Mouse (Mus musculus) hindbrain, embryonic 10.5 days (tissue): ENCODE measurements at regions not wholly inside any gene's neighbourhood (a gene's known extent, or its start where the extent isn't known, plus 50 kb on each side); places are given as distances from the start of the nearest gene placed in this dataset.

Experiments
- DNase-seq: peaks from one replicate; pipeline ENCODE4 v3.0.0-alpha.2; 2017; ENCODE audit warnings: low spot score
- H3K27ac ChIP-seq: fragments of 300-500 bp; sonication (generic); 2 replicates; pipeline ENCODE4 v1.5.1; 2016; ENCODE audit warnings: mild to moderate bottlenecking, moderate library complexity
- H3K27me3 ChIP-seq: fragments of 300-500 bp; sonication (generic); 2 replicates; pipeline ENCODE4 v1.6.1; 2016; ENCODE audit warnings: mild to moderate bottlenecking; ENCODE audit not compliant: poor library complexity, insufficient read depth, severe bottlenecking
- H3K36me3 ChIP-seq: fragments of 300-500 bp; sonication (generic); 2 replicates; pipeline ENCODE4 v1.6.1; 2016; ENCODE audit warnings: mild to moderate bottlenecking, moderate library complexity
- H3K4me1 ChIP-seq: fragments of 300-500 bp; sonication (generic); replicated peaks from 2 replicates; pipeline ENCODE4 v1.6.1; 2016; ENCODE audit warnings: mild to moderate bottlenecking
- H3K4me3 ChIP-seq: fragments of 300-500 bp; sonication (generic); 2 replicates; pipeline ENCODE4 v1.5.1; 2016; ENCODE audit warnings: mild to moderate bottlenecking, moderate library complexity
- H3K9me3 ChIP-seq: fragments of 300-500 bp; sonication (generic); 2 replicates; pipeline ENCODE4 v1.6.1; 2016; ENCODE audit warnings: mild to moderate bottlenecking, moderate library complexity
- WGBS: fragments of 180-500 bp; shearing (Covaris S2); methylation state at CpG from one replicate; pipeline ENCODE4 v1.1.7; 2016; 5-methylcytosine and 5-hydroxymethylcytosine counted together

- DNase-seq = no peak
- WGBS = 85% methylated on average over 3 of the region's 3 CpGs
Measured at GRCm38 (mm10) chr12:16137801-16138200, 321.1 kb upstream of the Trib2 start.

GRCm38 (mm10) chr12:16136214-16136671 is 319.5 kb upstream of the Trib2 start:
- Histone ChIP-seq H3K27ac (no peak overlapping the region), H3K4me1 (peaks cover 12% of the 10 kb centered on the region), H3K9me3 (no peaks in the 10 kb centered on the region), H3K27me3 (no peaks in the 10 kb centered on the region), H3K36me3 (no peaks in the 10 kb centered on the region), H3K4me3 (no peak overlapping the region)
- WGBS = 12% methylated on average over 5 of the region's 5 CpGs
- no peak for DNase-seq

More at GRCm38 (mm10) chr12:16137801-16138200, 321.1 kb upstream of the Trib2 start:
- H3K4me1 ChIP-seq = peaks cover 12% of the 10 kb centered on the region
- no peaks in the 10 kb centered on the region for H3K9me3 ChIP-seq
- H3K27ac ChIP-seq = no peak overlapping the region
- H3K4me3 ChIP-seq = no peak overlapping the region
- H3K36me3 ChIP-seq = no peaks in the 10 kb centered on the region
- H3K27me3 ChIP-seq = no peaks in the 10 kb centered on the region

DNA sequence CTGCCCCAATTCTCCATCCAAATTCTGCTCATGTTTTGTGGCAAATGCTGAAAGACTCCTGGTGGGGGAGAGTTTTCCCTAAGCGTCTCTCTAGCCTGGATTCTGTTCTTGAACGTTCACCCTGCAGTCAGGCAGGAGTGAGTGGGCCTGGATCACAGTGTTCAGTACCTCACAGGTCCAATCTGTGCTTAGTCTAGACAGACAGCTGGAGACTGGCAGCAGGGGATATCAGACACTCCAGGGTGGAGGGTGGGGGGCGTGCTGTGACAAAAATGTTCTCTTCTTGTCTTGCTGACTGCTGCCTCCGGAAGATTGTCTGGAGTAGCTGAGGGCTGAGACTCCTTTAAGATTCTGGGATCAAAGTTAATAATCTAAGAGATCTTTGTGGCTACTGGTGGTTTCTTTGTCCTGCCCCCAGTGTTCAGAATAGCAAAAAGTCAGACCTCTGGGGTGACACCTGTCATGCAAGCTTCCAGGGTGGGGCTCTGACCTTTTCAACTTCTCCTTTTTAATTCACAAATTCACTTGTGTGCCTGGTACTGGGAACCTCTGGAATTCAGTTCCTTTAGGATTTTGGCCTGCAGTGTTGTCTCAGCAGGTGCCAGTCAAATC is 319.0 kb upstream of the Trib2 start:
- no peak for DNase-seq
- H3K36me3 ChIP-seq = no peaks in the 10 kb centered on the region
- WGBS = 31% methylated on average over 4 of the region's 4 CpGs

DNA sequence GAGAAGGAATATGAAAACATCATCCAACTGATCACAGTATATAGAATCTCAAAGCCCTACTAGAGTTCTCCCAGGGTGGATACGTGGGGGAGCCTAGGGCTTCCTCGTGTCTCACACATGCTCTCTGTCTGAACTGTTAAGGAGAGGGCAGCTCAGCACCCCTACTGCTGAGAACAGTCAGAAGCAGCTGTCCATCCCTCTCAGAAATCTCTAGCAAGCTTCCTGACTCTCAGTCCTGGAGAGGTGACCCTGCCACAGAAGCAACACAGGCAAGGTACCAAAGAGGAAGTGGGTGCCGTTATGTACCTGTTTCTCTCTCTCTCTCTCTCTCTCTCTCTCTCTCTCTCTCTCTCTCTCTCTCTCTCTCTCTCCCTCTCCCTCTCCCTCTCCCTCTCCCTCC is 317.7 kb upstream of the Trib2 start:
- no peak for DNase-seq

More for the DNA sequence above, 319.0 kb upstream of the Trib2 start:
- Histone ChIP-seq H3K27ac (no peak overlapping the region), H3K27me3 (no peaks in the 10 kb centered on the region), H3K4me3 (no peak overlapping the region), H3K9me3 (no peaks in the 10 kb centered on the region), H3K4me1 (peaks cover 12% of the 10 kb centered on the region)

DNA sequence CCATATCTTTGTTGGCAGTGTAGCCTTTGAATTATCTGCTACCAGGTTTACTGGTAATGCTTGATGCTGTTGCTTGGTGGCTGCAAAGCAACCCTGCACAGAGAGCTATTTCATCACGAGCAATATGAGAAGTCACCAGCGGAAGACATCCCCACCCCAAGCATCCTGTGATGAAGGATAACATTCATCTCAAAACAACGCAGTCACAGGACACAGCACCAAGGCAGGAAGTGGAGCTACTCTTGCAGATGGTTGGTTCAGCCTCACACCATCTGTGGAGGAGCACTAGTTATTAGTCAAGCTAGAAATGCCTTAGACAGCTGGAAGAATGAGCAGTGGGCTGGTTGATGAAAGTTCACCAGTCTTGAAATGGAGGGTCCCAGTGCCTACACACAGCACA is 316.5 kb upstream of the Trib2 start:
- WGBS = 82% methylated on average over 3 of the region's 3 CpGs
- no peaks in the 10 kb centered on the region for H3K36me3 ChIP-seq
- no peak for DNase-seq
- no peaks in the 10 kb centered on the region for H3K27me3 ChIP-seq
- no peaks in the 10 kb centered on the region for H3K9me3 ChIP-seq
- no peak overlapping the region for H3K27ac ChIP-seq
- H3K4me1 ChIP-seq = peaks cover 12% of the 10 kb centered on the region
- H3K4me3 ChIP-seq = no peak overlapping the region

More for the DNA sequence above, 317.7 kb upstream of the Trib2 start:
- H3K27me3 ChIP-seq = no peaks in the 10 kb centered on the region
- H3K4me1 ChIP-seq = peaks cover 12% of the 10 kb centered on the region
- no peaks in the 10 kb centered on the region for H3K36me3 ChIP-seq
- H3K27ac ChIP-seq = no peak overlapping the region
- WGBS = 86% methylated on average over 3 of the region's 3 CpGs
- H3K4me3 ChIP-seq = no peak overlapping the region
- H3K9me3 ChIP-seq = no peaks in the 10 kb centered on the region

- Histone ChIP-seq H3K9me3 (no peaks in the 10 kb centered on the region), H3K4me1 (peaks cover 12% of the 10 kb centered on the region), H3K4me3 (no peak overlapping the region), H3K36me3 (no peaks in the 10 kb centered on the region), H3K27ac (no peak overlapping the region), H3K27me3 (no peaks in the 10 kb centered on the region)
- DNase-seq = no peak
- WGBS = 53% methylated on average over 1 of the region's 1 CpGs
Measured at GRCm38 (mm10) chr12:16131740-16132077, 315.0 kb upstream of the Trib2 start.

DNA sequence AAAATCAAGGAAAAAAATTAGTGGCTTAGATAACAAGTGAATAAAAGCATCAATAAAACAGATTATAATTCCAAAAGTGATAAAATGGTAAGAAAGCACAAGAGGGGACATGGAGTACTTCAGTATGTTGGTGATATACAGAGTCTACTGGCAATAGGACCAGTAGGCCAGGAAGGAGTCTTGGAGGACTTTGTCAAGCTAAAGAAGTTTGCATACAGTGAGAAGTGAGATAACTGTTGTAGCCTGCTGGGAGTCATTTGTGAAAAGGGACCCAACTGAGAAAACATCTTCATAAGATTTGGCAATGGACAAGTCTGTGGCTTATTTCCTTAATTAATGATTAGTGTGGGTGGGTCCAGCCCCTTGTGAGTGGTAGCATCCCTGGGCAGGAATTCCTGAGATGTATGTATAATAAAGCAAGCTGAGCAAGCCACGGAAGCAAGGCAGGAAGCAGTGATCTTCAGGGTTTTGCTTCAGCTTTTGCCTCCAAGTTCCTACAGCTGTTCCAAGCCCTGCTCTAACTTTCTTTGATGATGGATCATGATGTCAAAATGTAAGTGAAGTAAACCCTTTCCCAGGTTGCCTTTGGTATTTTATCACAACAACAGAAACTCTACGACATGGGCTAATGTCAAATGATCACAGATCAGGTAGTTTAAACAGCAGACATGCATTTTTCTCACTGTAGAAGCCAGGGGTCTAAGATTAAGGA is 314.5 kb upstream of the Trib2 start:
- WGBS = 65% methylated on average over 2 of the region's 2 CpGs
- DNase-seq = no peak
- Histone ChIP-seq H3K27ac (no peak overlapping the region), H3K27me3 (no peaks in the 10 kb centered on the region), H3K36me3 (no peaks in the 10 kb centered on the region), H3K9me3 (no peaks in the 10 kb centered on the region), H3K4me1 (peaks cover 7% of the 10 kb centered on the region), H3K4me3 (no peak overlapping the region)

DNA sequence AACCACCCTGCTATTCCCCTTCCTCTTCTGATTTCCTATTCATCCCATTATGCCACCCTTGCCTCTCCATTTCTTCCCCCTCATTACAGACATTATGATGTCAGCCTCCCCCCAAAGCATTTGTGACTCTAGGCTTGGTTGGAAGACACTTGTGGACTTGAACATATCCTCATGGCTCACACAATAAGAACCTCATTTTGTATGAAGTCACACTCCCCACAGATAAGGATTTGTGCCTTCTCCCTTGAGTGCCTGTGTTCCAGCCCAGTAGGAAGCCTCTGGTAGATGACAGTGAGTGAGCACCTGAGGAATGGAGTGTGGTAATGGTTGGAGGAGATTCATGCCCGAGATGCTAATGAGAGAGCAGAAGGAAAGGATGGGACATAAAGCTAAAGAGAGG is 313.9 kb upstream of the Trib2 start:
- H3K27me3 ChIP-seq = no peaks in the 10 kb centered on the region
- no peaks in the 10 kb centered on the region for H3K9me3 ChIP-seq
- 83% methylated on average over 1 of the region's 1 CpGs for WGBS
- DNase-seq = no peak
- H3K36me3 ChIP-seq = no peaks in the 10 kb centered on the region
- no peak overlapping the region for H3K27ac ChIP-seq
- H3K4me3 ChIP-seq = no peak overlapping the region
- peaks cover 2% of the 10 kb centered on the region; the same call in 1 of the 2 replicates for H3K4me1 ChIP-seq

DNA sequence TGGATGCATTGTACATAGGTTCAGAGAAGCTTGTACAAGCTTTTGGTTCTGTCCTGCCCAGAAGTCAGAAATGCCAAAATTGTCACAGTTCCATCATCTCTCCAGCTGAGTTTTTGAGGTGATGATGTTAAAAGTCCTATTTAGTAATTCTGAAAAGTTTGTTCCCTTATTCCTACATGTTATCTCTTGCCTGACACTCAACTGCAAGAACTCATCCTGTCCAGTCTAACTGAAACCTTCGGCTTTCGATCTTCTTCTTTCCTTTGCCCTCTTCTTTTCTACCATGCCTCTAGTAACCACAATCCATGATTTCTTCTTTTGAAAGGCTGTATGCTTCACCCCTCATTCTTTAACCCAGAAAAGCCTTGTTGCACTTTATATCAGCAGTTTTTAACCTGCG is 313.2 kb upstream of the Trib2 start:
- Histone ChIP-seq H3K27ac (no peak overlapping the region), H3K36me3 (no peaks in the 10 kb centered on the region), H3K27me3 (no peaks in the 10 kb centered on the region), H3K9me3 (no peaks in the 10 kb centered on the region), H3K4me3 (no peak overlapping the region), H3K4me1 (no peaks in the 10 kb centered on the region)
- no peak for DNase-seq
- 94% methylated on average over 3 of the region's 3 CpGs for whole genome bisulfite sequencing

GRCm38 (mm10) chr12:16129243-16129642 is 312.5 kb upstream of the Trib2 start:
- no peak overlapping the region for H3K27ac ChIP-seq
- H3K4me1 ChIP-seq = no peaks in the 10 kb centered on the region
- 80% methylated on average over 3 of the region's 3 CpGs for WGBS
- no peaks in the 10 kb centered on the region for H3K27me3 ChIP-seq
- no peak for DNase-seq
- no peaks in the 10 kb centered on the region for H3K9me3 ChIP-seq
- no peaks in the 10 kb centered on the region for H3K36me3 ChIP-seq
- no peak overlapping the region for H3K4me3 ChIP-seq

DNA sequence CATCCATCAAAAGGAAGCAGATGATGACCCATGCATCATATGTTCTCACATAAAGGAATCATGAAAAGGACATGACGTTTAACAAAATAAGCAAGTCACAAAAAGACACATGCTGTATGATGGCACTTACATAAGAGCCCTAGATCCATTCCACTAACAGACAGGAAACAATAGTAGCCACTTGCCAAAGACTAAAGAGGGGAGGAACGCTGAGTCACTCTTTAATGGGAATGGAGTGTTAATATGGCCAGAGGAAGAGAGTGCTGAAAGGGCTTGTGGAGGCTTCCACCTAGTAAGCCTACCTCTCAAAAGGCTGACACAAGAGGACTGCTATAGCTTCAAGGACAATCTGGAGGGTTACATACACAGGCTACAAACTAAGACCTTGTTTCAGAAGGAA is 308.2 kb upstream of the Trib2 start:
- DNase-seq = no peak
- no peaks in the 10 kb centered on the region for H3K36me3 ChIP-seq
- H3K27ac ChIP-seq = no peak overlapping the region
- H3K9me3 ChIP-seq = no peaks in the 10 kb centered on the region
- H3K4me3 ChIP-seq = no peak overlapping the region
- no peaks in the 10 kb centered on the region for H3K27me3 ChIP-seq
- WGBS = 87% methylated on average over 2 of the region's 2 CpGs
- H3K4me1 ChIP-seq = no peaks in the 10 kb centered on the region

GRCm38 (mm10) chr12:16122353-16123127 is 305.8 kb upstream of the Trib2 start:
- Histone ChIP-seq H3K27ac (no peak overlapping the region), H3K9me3 (no peaks in the 10 kb centered on the region), H3K36me3 (no peaks in the 10 kb centered on the region), H3K4me1 (no peaks in the 10 kb centered on the region), H3K4me3 (no peak overlapping the region), H3K27me3 (no peaks in the 10 kb centered on the region)
- no peak for DNase-seq
- WGBS = 57% methylated on average over 2 of the region's 2 CpGs

DNA sequence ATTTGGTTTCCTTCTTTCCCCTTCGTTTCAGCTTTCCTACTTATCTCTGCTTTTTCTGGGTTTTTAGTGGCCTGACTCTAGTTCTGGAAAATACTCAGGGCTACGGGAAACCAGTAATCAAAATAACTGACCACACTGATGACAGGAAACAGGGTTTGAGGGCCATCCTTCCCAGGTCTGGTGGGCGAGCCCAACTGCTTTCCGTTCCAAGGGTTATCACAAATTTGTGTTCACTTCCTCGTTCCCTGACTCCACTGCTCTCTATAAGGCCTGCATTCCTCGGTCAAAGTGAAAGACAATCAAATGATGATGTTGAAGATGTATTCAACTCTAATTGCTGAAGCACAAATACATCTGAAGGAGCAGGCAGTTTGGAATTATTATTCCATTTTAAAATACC is 305.1 kb upstream of the Trib2 start:
- 82% methylated on average over 6 of the region's 6 CpGs for WGBS
- Histone ChIP-seq H3K4me3 (no peak overlapping the region), H3K9me3 (no peaks in the 10 kb centered on the region), H3K36me3 (no peaks in the 10 kb centered on the region), H3K27ac (no peak overlapping the region), H3K4me1 (no peaks in the 10 kb centered on the region), H3K27me3 (no peaks in the 10 kb centered on the region)
- no peak for DNase-seq
